Mouse (Mus musculus) CH12F3 (cell line): ENCODE measurements around the gene Polr1b.

ENCODE experiments used
- in situ Hi-C: fragments of 300-500 bp; cut with MboI; formaldehyde crosslinking; loops from 2 replicates; pipeline ENCODE4 v1.14.3; 2020; ENCODE audit warnings: low sequenced_read_pairs

The Polr1b gene

GRCm38 (mm10) chr2:129115706-129116367, 15.0 kb downstream of the Polr1b start:
- in situ Hi-C loops = no loop called here

- in situ Hi-C loops = no loop called here
Measured at GRCm38 (mm10) chr2:129116368-129116739, 15.6 kb downstream of the Polr1b start.

- in situ Hi-C loops = no loop called here
Measured at GRCm38 (mm10) chr2:129118061-129118460, 17.3 kb downstream of the Polr1b start.

- in situ Hi-C loops = no loop called here
Measured at GRCm38 (mm10) chr2:129121986-129122385, 21.2 kb downstream of the Polr1b start.

GRCm38 (mm10) chr2:129129412-129129929, 28.7 kb downstream of the Polr1b start, which contains the start of gene Chchd5:
Chchd5 (plus strand) TSS chr2:129129700.
- in situ Hi-C loops = no loop called here

GRCm38 (mm10) chr2:129129987-129130545, 29.3 kb downstream of the Polr1b start:
- in situ Hi-C loops = no loop called here

GRCm38 (mm10) chr2:129130776-129131175, 30.0 kb downstream of the Polr1b start:
- in situ Hi-C loops = no loop called here

- in situ Hi-C loops = no loop called here
Measured at GRCm38 (mm10) chr2:129132231-129132630, 31.4 kb downstream of the Polr1b start.

GRCm38 (mm10) chr2:129133006-129133805, 32.4 kb downstream of the Polr1b start:
- in situ Hi-C loops = no loop called here

GRCm38 (mm10) chr2:129139906-129140305, 39.1 kb downstream of the Polr1b start:
- in situ Hi-C loops = no loop called here

GRCm38 (mm10) chr2:129148836-129149235, 48.0 kb downstream of the Polr1b start:
- in situ Hi-C loops = no loop called here

GRCm38 (mm10) chr2:129150386-129150785, 49.6 kb downstream of the Polr1b start:
- in situ Hi-C loops = no loop called here

- in situ Hi-C loops = no loop called here
Measured at GRCm38 (mm10) chr2:129151111-129151510, 50.3 kb downstream of the Polr1b start.

GRCm38 (mm10) chr2:129152751-129153150, 52.0 kb downstream of the Polr1b start:
- in situ Hi-C loops = no loop called here

- in situ Hi-C loops = no loop called here
Measured at GRCm38 (mm10) chr2:129164815-129165214, 64.0 kb downstream of the Polr1b start.

GRCm38 (mm10) chr2:129166466-129167463, 66.0 kb downstream of the Polr1b start:
- in situ Hi-C loops = no loop called here

- in situ Hi-C loops = loop anchor here (10.0 kb wide), 1 partner anchor 81 kb away; no protein-coding TSS in a partner anchor
Measured at GRCm38 (mm10) chr2:129173386-129173785, 72.6 kb downstream of the Polr1b start.

- in situ Hi-C loops = loop anchor here (10.0 kb wide), 1 partner anchor 80 kb away; no protein-coding TSS in a partner anchor
Measured at GRCm38 (mm10) chr2:129174474-129174873, 73.7 kb downstream of the Polr1b start.

GRCm38 (mm10) chr2:129175636-129176035, 74.8 kb downstream of the Polr1b start:
- in situ Hi-C loops = loop anchor here (10.0 kb wide), 1 partner anchor 79 kb away; no protein-coding TSS in a partner anchor
